Mouse (Mus musculus) c-Kit-positive CD71-positive TER-119-negative erythroid progenitor cells, embryonic 14.5 days (primary cell): ENCODE data around the gene Olfr485.
"Not testable (repeated sequence)": the region's sequence is repeated elsewhere in the genome, so short reads cannot be mapped to it uniquely, and the experiment has no call there.

ENCODE experiments used
- DNase-seq: peaks from one replicate; pipeline ENCODE4 v3.0.0-alpha.2; 2013; ENCODE audit warnings: low read depth

Olfr485 gene

GRCm38 (mm10) chr7:108159771-108160170, at the start of gene Olfr485:
Gene Olfr485 (minus strand): TSS chr7:108159871.
- no peak for DNase-seq

- DNase-seq, result no peak
Measured at GRCm38 (mm10) chr7:108196938-108197337, 37.3 kb upstream of the Olfr485 start.

GRCm38 (mm10) chr7:108196337-108196736, 36.7 kb upstream of the Olfr485 start:
- not testable (repeated sequence) for DNase-seq

- not testable (repeated sequence) for DNase-seq
Measured at GRCm38 (mm10) chr7:108192714-108193113, 33.0 kb upstream of the Olfr485 start.

- not testable (repeated sequence) for DNase-seq
Measured at GRCm38 (mm10) chr7:108191196-108191595, 31.5 kb upstream of the Olfr485 start.

GRCm38 (mm10) chr7:108185237-108185636, 25.6 kb upstream of the Olfr485 start:
- not testable (repeated sequence) for DNase-seq

- DNase-seq, result not testable (repeated sequence)
Measured at GRCm38 (mm10) chr7:108184401-108184800, 24.7 kb upstream of the Olfr485 start.

GRCm38 (mm10) chr7:108172642-108173041, 13.0 kb upstream of the Olfr485 start, which contains the start of gene Olfr486:
Gene Olfr486 (minus strand): TSS chr7:108172742.
- not testable (repeated sequence) for DNase-seq

GRCm38 (mm10) chr7:108127349-108127748, 32.3 kb downstream of the Olfr485 start, which contains the start of gene Olfr484:
Gene Olfr484 (minus strand): TSS chr7:108127449.
- DNase-seq, result no peak

- DNase-seq, result no peak
Measured at GRCm38 (mm10) chr7:108121416-108121815, 38.3 kb downstream of the Olfr485 start.

GRCm38 (mm10) chr7:108120681-108121080, 39.0 kb downstream of the Olfr485 start:
- no peak for DNase-seq
